Mouse (Mus musculus) hematopoietic stem cell, adult 5-6 weeks (primary cell): Measurements from ENCODE around the gene Lsm3. TPM values are rescaled to one million over a fixed set of nuclear protein-coding genes. Genes with fewer than 3 reads are reported as not detected.
A peak's percentile ranks its signal among the peaks of the same experiment; 100 is the strongest.
"Not testable (repeated sequence)": the region's sequence is repeated elsewhere in the genome, so short reads cannot be mapped to it uniquely, and the experiment has no call there.

Source experiments
- ATAC-seq, 2 experiments: fragments of 125-278 bp in 1 of 2; replicated peaks in 1 of 2; 2 replicates each; pipeline ENCODE4 v1.8.0; 2016 to 2017; ENCODE audit warnings: inconsistent platforms in 2 of 2, mild to moderate bottlenecking in 2 of 2, moderate number of reproducible peaks in 2 of 2, low read depth in 1 of 2, moderate TSS enrichment in 1 of 2; ENCODE audit not compliant: low FRiP score in 2 of 2, poor library complexity in 2 of 2, severe bottlenecking in 2 of 2, insufficient read depth in 1 of 2, low TSS enrichment in 1 of 2
- total RNA-seq: library from RNA; stranded (forward); fragments of 172-1452, 232-1000 nt; gene quantifications from 2 replicates; pipeline ENCODE4 v1.2.3, GENCODE M21; 2017

The Lsm3 gene
- total RNA-seq: 418 and 477 TPM in 2 replicates

DNA sequence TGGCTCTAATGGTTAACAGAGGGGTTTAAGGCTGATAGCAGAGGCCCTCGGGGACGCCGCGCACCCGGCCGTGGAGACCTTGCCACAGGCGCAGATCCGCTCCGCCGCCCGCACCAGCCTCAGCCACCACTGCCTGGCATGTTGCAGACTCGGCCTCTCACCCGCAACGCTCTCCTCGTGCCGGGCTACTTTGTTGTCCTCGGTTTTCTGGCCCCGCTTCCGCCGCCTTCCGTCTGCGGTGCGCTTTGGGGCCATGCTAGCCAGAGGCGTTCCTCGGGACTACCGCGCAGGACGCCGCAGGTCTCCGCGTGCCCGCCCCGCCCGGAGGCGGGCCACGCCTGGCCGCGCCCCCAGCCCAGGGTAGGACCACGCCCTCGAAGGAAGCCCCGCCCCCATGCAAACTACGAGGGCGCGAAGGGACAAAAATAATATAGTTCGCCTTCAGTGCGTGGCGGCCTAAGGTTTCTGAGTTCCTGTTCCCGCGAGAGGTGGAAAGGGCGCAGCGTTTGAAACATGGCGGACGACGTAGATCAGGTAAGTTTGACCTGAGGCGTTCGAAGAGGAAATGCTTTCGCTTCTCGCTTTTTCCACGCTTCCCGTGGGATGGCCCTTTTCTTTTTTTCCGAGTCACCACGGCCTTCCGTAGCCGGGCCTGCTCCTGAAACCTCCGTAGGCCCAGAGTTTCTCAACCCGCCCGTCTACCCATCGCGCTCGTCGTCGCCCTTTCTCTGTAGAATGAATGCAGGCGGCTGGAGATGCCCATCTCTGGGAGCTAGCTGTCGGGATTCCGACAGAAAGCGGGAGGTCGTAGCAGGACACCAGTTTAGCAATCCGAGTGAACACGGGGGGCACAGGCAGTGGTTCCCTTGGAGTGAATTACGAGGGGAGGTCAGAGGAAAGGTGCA is at the start of gene Lsm3, which contains the start of gene Xpc:
Lsm3 (plus strand) TSS at position 384 of the 905 bp plus-strand sequence.
Xpc (minus strand) TSS at position 344 of the 905 bp plus-strand sequence.
- ATAC-seq: peak; percentile 87 to 95

DNA sequence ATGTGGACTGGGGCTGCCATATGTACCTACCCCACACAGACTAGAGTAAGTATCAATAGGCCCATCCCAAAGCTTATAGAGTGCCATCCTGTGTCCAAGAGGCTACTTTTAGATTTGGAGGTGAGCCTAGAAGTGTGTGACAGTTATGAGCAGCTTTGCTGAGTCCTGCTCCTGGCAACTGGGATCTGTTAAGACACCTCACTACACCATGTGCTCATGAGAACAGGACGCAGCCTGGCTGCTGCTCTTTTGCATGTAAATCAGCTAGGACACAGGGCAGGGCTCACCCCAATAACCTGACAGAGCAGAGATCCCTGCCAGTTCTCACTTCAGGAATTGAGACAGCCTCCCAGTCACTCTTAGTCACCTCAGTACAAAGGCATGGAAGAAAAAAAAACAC is 48.6 kb upstream of the Lsm3 start:
- ATAC-seq: no peak

DNA sequence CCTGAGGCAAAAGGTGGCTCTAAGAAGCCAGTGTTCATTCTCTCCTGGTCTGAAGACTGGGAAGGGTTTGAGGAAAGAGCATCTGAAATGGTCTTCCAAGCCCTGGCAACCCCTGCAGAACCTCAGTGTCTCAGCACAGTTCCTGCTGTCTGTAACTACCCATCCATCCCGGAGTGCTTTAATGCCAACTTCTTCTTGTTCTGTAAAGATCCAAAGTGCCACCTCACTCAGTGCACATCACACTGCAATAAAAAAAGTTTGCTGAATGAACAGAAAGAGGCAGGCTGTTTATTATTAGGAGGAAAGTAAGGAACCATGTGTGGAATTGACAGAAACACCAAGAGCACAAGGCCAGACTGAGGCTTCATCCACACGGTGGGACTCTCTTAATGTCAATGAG is 45.0 kb upstream of the Lsm3 start:
- no peak for ATAC-seq

DNA sequence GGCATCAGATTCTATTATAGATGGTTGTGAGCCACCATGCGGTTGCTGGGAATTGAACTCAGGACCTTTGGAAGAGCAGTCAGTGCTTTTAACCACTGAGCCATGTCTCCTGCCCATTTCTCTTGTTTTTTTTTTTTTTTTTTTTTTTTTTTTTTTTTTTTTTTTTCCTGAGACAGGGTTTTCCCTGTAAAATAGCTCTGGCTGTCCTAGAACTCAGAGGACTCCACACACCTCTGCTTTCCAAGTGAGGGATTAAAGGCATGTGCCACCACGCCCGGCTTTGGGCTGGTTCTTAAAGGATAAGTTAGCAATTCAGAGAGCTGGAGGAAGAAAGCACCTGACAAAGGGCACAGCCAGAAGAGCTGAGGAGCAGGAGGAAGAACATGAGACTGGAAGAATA is 44.3 kb upstream of the Lsm3 start:
- ATAC-seq: not testable (repeated sequence)

DNA sequence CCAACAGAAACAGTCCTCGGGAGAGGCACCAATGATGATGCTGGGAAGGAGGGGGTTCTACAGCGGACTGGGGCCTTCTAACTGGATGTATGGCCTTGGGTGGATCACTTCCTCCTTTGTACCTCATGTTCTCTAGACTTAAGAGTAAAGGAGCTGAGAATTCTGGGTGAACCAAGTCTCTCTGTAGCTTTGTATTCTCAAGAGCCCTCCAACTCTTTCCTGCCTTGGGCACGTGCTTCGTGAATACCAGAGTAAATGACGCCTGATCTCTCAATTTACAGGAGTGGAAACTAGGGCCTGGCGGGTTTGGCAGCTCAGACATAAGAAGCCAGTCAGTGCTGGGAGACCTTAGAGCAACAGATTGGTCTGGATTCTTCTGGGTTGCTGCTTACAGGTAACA is 43.4 kb upstream of the Lsm3 start:
- no peak for ATAC-seq

DNA sequence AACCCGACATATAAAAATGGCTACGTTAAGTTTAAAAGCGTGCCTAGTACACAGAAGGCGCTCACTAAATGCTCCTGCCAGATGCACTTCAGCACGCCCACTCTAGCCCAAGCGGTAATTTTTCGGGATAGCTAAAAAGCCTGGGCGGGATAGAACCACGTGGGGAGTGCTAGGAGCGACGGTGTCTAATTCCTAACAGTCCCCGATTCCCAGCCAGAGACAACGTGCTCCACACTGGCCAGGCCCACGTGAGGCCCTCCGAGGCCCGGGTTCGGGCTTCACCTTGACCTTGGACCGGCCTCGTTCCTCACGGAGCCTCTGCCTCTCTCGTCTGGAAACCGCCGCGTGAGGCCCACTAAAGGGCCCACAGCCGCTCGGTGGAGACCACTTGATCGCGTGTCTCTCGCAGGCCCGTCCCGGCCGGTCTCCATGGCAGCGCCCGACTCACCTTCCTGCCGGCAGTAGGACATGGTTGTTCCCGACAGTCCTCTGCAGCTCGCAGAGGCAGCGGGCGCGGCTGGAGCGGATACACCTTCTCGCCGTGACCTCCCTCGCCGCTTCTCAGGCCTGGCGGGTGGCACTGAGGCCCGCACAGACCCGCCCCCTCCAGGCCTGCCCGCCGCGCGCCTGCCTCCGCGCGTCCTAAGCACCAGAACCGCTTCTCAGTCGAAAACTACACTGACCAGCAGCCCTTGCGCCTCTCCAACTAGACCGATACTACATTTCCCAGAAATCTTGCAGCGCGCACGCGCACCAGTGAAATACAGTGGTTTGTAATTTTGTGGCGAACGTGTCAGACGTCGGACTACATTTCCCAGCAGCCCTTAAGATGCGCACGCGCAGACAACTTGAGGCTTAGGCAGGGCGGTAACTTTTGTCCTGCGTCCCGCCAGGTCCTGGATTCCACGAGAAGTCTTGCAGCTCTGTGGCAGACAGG is 42.6 kb upstream of the Lsm3 start, which contains the start of the genes Chchd4 and Tmem43:
Chchd4 (minus strand) TSS at position 679 of the 937 bp plus-strand sequence.
Tmem43 (plus strand) TSS at position 836 of the 937 bp plus-strand sequence.
- ATAC-seq: peak; percentile 92 to 93

DNA sequence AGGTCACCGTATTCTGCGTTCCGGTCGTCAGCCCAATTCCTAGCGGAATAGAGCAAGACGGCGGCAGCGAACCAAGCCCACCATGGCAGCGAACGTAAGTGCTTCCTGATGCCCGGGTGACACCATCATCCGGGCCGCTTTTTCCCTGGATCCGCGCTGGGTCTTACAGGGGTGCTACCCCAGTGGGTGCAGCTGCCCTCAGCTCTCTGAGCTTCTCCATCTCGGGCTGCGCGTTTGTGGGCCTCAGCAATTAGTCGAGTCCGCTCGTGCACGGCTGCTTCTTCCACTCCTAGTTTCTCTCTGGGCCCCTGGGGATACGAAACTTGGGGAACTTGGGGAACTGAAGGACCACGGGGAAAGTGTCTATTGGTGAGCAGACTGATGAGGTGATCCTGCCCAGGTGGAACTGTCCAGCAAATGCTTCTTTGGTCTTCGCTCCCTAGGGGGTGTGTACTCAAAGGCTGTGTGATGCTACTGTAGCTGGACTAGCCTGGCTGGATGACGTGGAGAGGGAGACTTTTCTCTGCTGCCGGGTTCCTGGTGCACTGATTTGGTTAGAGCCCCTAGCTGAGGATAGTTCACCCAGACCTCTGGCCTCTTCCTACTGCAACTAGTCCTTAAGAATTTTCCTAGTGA is 41.8 kb upstream of the Lsm3 start:
- ATAC-seq: peak; percentile 20 to 37

DNA sequence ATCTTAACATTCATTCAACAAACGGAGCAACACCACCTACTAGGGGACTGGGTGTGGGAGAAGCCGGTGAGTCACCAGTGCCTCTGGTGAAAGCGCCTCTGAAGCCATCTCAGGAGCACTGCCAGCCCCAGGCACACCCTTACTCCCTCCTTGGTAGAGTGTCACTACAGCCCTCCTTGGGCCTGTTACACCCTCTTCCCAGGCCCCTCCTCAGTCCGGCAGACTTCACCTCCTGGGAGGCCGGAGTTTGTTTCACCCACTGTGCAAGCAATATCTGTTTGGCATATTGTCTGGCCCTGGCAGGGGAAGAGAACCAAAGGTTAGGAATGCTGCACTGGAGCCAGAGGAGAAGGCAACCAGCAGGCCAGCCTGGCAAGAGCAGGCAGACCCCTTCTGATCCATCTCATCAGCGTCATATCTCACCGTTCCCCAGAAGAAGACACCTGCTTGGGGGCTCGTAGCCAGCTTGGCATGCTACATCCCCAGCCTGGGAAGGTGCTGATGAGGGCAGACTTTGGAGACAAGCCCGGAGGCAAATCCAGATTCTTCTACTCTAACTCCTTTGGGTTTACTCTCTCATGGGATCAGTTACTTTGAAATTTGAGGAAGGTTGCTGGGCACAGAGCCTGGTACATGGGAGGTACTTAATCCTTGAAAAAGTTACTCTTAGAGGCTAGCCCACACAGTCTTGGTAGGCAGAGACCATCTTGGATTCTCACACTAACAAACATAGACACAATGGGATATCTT is 41.1 kb upstream of the Lsm3 start:
- no peak for ATAC-seq

DNA sequence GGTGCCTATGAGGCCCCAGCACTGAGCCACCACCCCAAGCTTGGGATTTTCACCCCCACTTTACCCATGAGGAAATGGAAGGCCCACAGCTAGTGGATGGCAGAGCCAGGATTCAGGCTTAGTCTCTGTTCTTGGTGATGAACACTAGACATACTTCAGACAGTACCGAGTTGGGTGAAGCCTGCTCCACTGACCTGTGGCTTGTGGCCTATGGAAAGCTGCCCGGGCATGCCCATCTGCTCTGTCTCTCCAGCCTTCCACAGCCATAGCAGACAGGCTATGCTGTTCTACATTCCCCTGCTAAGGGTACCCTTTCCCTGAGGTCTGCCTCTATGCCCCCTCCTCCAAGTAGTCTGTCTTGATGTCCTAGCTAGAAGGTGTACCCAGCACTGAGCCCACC is 39.2 kb upstream of the Lsm3 start:
- no peak for ATAC-seq

DNA sequence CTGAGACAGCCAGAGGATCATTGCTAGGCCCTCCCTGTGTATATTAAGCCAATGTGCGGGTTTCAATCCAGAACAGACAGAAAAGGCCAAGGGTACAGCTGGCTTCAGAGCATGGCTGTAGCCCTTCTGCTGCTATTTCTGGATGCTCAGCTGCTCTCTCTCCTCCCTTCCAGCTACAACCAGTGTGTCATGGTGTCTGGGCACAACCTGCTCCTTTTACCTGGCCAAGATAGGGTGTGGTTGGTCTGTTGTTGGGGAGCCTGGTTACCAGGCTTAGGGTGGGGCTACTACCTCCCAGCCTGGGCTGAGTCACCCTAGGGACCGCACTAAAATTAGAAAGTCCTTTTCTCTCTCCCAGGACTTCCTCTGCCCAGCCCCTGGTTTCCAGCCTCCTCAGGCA is 32.4 kb upstream of the Lsm3 start:
- no peak for ATAC-seq

DNA sequence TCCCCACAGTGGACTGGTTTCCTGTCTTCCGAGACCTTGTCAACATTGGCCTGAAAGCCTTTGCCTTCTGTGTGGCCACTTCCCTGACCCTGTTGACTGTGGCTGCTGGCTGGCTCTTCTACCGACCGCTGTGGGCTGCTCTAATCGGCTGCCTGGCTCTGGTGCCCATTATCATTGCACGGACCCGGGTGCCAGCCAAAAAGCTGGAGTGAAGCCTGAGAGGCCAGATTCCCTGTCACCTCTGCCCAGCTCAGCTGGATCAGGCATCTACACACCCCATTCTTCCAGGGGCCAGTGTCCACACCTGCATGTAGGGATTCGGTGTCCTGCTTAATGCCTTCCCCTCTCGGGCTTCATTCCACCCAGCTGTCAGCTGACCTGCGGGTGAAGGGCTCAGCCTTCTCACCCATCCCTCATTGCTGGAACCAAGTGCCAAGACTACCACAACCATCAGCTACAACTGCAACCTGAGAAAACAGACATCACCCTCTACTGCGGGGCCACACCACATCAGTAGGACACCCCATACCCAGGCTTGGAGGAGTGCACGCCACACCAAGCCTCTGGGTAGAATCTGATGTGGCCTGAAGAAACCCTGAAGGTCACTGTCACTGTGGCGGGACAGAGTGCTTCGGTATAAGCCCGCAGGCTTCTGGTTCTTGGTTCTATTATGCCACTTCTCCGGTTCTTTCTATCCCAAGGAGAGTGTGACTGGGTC is 28.8 kb upstream of the Lsm3 start:
- no peak for ATAC-seq

DNA sequence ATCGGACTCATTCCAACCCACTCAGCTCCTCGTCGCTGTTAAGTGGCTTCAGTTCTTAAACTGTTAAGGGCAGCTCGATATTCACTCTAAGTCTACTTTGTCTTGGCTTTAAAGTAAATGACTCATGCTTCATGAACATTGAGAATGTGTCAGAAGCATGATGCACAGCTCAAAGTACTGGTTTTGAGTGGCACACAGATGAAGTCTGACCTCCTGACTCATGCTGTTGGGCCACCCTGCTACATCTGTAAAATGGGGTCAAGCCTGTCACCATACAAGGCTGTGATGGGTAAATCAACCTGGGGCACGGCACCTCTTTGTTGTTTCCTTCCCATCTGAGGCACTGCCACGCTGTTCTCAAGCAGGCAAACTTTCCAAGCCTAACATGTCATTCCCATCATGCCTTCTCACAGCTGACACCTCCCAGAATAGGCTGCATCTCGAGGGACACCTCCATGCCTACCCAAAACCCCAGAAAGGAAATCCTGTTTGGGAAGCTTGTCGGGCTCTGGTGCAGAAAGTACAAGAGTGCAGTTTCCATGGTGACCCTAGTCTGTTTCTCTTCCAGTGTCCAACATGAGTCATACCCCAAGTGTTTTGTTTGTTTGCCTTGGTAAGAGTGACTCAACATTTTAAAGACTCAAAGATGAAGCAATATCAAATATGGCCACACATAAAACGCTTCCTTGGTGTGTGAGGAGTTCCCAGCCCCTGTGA is 27.1 kb upstream of the Lsm3 start:
- ATAC-seq: peak; percentile 66 to 83

DNA sequence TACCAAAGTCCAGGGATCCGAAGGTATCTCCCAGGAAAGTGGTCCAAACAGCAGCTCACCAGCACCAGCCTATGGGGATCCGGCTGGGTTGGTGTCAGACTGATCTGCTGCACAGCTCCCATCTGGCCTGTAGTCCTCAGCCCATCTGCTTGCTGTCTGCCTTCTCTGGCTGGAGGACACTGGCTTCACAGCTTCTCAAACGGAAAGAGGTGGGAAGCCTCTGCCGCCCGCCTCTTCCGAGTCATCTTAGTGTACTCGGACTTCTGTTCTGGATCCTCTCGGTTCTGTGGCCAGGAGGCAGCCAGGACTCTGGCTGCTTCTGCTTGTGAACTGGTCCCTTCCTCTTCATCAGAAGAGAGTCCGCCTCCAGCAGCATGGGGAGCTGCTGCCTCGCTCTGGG is 25.9 kb upstream of the Lsm3 start:
- ATAC-seq: no peak

DNA sequence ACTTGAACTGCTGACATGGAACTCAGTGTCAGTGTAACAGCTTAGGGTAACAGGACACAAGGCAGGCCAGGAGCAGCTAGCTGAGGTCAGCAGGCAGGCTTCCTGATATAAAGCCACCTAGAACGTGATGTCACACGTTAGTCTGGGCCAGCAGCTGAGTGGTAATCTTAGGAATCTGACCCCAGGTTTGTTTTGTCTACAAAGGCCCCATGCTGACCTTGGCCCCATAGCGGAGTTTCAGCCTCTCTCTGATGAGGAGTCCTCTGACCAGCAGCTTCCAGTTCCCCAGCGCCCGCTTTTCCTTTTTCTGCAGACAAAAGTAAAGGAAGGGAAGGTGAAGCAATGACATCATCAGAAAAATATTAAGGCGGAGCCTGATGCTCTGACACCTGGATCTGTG is 24.7 kb upstream of the Lsm3 start:
- no peak for ATAC-seq

DNA sequence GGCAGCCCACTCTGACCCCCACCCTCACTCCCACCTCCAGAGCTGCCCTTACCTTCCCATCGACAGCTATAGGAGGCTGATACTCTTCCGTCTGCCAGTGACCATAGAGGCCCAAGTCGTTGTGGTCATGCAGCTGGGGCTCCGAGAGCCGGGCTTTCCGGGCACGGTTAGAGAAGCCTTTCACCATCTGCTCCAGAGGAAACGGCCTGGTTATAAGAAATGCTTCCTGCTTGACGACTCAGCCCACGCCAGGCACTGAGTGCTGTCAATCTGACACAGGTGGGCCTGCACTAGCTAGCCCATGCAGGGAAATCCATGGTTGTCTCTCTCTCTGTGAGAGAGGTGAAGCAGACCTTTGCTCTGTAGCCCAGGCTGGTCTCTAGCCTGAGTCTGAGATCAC is 22.7 kb upstream of the Lsm3 start:
- peak; percentile 65 to 67 for ATAC-seq

DNA sequence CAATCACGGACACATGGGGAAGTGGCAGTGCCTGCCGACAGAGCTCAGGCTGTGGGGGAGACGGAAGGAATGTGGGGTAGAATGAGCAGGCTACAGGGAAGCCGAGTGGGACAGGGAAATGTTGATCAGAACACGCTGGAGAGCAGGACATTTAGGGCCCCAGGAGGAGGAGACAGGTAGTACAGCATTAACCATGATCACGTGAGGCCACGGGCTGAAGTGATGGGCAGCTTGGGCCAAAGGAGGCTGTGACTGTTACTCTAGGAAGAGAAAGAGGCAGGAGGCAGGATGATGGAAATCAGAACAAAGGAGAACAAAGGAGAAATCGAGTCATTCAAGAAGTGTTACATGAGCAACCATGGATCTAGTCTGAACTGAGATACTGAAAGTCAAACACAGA is 21.2 kb upstream of the Lsm3 start:
- no peak for ATAC-seq
